Comparison of ENCODE assay signal across 10 mouse cellular contexts in genomic region chr11:58200226-58200625, GRCm38 (mm10). TPM values are rescaled to one million over a fixed set of nuclear protein-coding genes. Genes with fewer than 3 reads are reported as not detected.
DNase-seq lines count a peak whose midpoint lies in the region; ATAC-seq and TF ChIP-seq lines count a peak whose summit lies in the region.
"Had no signal": no experiment of that assay in that cellular context is flagged by ENCODE, and none has a peak within 500 bp of the region (broad histone marks: within the 10 kb centered on the region; RNA-seq: fewer than 3 reads in every experiment).

No protein-coding gene starts in this region.

- no peak for TF ChIP-seq POLR2A in bone marrow macrophage, adult 2 months (IDR thresholded peaks at IDR 0.05; ENCODE audit: borderline replicate concordance, low read depth, low read length)

- H3K9ac ChIP-seq in hindbrain, postnatal 0 days (replicated peaks; ENCODE audit: low read length): no peak overlapping the region
- H3K9ac ChIP-seq in hindbrain, embryonic 11.5 days (ENCODE audit: low read depth, low read length): no peak overlapping the region
- H3K9ac ChIP-seq in liver, embryonic 16.5 days (ENCODE audit: low read depth, low read length): no peak overlapping the region; the same call in 1 of the 2 replicates
- H3K9ac ChIP-seq: hindbrain, embryonic 13.5 days had no signal

- no peak overlapping the region for H3K27ac ChIP-seq in hindbrain, postnatal 0 days
- H3K27ac ChIP-seq in hindbrain, embryonic 11.5 days (ENCODE audit: low read depth, low read length): no peak overlapping the region
- H3K27ac ChIP-seq in bone marrow macrophage, adult 2 months (ENCODE audit: insufficient read depth, low read depth, low read length): no peak overlapping the region
- no peak overlapping the region for H3K27ac ChIP-seq in liver, embryonic 16.5 days (ENCODE audit: low read length)
- H3K27ac ChIP-seq: hindbrain, embryonic 13.5 days had no signal

- peak overlapping the region; percentile 16; the same call in 1 of the 2 replicates for H3K4me2 ChIP-seq in hindbrain, postnatal 0 days (ENCODE audit: low read depth, low read length)
- no peak overlapping the region for H3K4me2 ChIP-seq in hindbrain, embryonic 11.5 days (replicated peaks; ENCODE audit: low read depth, low read length)
- peak overlapping the region; percentile 58 for H3K4me2 ChIP-seq in liver, embryonic 16.5 days (ENCODE audit: low read depth, low read length)
- H3K4me2 ChIP-seq: hindbrain, embryonic 13.5 days had no signal

- H3K4me1 ChIP-seq in hindbrain, postnatal 0 days (ENCODE audit: insufficient read depth, low read length): no peaks in the 10 kb centered on the region
- no peaks in the 10 kb centered on the region for H3K4me1 ChIP-seq in hindbrain, embryonic 11.5 days (replicated peaks; ENCODE audit: control insufficient read depth, insufficient read depth, low read length)
- H3K4me1 ChIP-seq in bone marrow macrophage, adult 2 months (ENCODE audit: control insufficient read depth, insufficient read depth, low read length): peaks cover 3% of the 10 kb centered on the region; the same call in 1 of the 2 replicates
- H3K4me1 ChIP-seq in liver, embryonic 16.5 days (ENCODE audit: control insufficient read depth, low read depth, low read length): peaks cover 8% of the 10 kb centered on the region; the same call in 1 of the 2 replicates

- no peak for ATAC-seq in hindbrain, postnatal 0 days
- ATAC-seq in hindbrain, embryonic 11.5 days (ENCODE audit: low FRiP score): no peak
- ATAC-seq in CD4-positive, CD25-positive, alpha-beta regulatory T cell, adult 4 months: peak; percentile 41
- ATAC-seq in liver, embryonic 16.5 days (ENCODE audit: low read depth): no peak

- H3K27me3 ChIP-seq in hindbrain, postnatal 0 days (ENCODE audit: insufficient read depth, low read length): no peaks in the 10 kb centered on the region
- H3K27me3 ChIP-seq in hindbrain, embryonic 11.5 days (ENCODE audit: control insufficient read depth, insufficient read depth, low read length): no peaks in the 10 kb centered on the region
- no peaks in the 10 kb centered on the region for H3K27me3 ChIP-seq in liver, embryonic 16.5 days (ENCODE audit: control insufficient read depth, insufficient read depth, low read depth, low read length)
- H3K27me3 ChIP-seq: hindbrain, embryonic 13.5 days had no signal

- no peaks in the 10 kb centered on the region for H3K9me3 ChIP-seq in hindbrain, postnatal 0 days (ENCODE audit: low read length)
- H3K9me3 ChIP-seq in hindbrain, embryonic 11.5 days (ENCODE audit: control insufficient read depth, low read length): no peaks in the 10 kb centered on the region
- no peaks in the 10 kb centered on the region for H3K9me3 ChIP-seq in liver, embryonic 16.5 days (replicated peaks; ENCODE audit: control insufficient read depth, low read length)
- H3K9me3 ChIP-seq: hindbrain, embryonic 13.5 days had no signal

- DNase-seq in hindbrain, postnatal 0 days (ENCODE audit: low spot score): no peak
- DNase-seq in hindbrain, embryonic 11.5 days (ENCODE audit: low spot score): no peak
- no peak for DNase-seq in right cerebral cortex, adult 18-20 months
- no peak for DNase-seq in adrenal gland, adult 8-10 months
- DNase-seq: cerebellum, postnatal 10 days; lung, postnatal 10 days had no signal

- H3K36me3 ChIP-seq in hindbrain, postnatal 0 days (ENCODE audit: insufficient read depth, low read length): no peaks in the 10 kb centered on the region
- H3K36me3 ChIP-seq in hindbrain, embryonic 11.5 days (ENCODE audit: control insufficient read depth, insufficient read depth, low read length): no peaks in the 10 kb centered on the region
- no peaks in the 10 kb centered on the region for H3K36me3 ChIP-seq in liver, embryonic 16.5 days (ENCODE audit: control insufficient read depth, insufficient read depth)
- H3K36me3 ChIP-seq: hindbrain, embryonic 13.5 days had no signal

- 87% methylated on average over 4 of the region's 4 CpGs for whole genome bisulfite sequencing in hindbrain, postnatal 0 days
- WGBS in hindbrain, embryonic 11.5 days: 89% methylated on average over 4 of the region's 4 CpGs
- WGBS in liver, embryonic 16.5 days (ENCODE audit: insufficient replicate concordance): 69% methylated on average over 4 of the region's 4 CpGs

- TF ChIP-seq CTCF in hindbrain, postnatal 0 days (IDR thresholded peaks at IDR 0.05; ENCODE audit: low read depth): no peak
- no peak for TF ChIP-seq CTCF in bone marrow macrophage, adult 2 months (IDR thresholded peaks at IDR 0.05; ENCODE audit: low read depth, low read length)

- H3K4me3 ChIP-seq in hindbrain, postnatal 0 days (ENCODE audit: low read length): no peak overlapping the region
- H3K4me3 ChIP-seq in hindbrain, embryonic 11.5 days (ENCODE audit: low read depth, low read length): no peak overlapping the region
- H3K4me3 ChIP-seq in bone marrow macrophage, adult 2 months (ENCODE audit: insufficient read depth, low read length): peak overlapping the region; percentile 60; the same call in 1 of the 2 replicates
- H3K4me3 ChIP-seq in liver, embryonic 16.5 days (ENCODE audit: low read depth, low read length): no peak overlapping the region; the same call in 1 of the 2 replicates
- H3K4me3 ChIP-seq: hindbrain, embryonic 13.5 days had no signal

RNA-seq across cellular contexts. Expression of gene Irgm2, which starts 0.8 kb away (rescaled TPM):
- total RNA-seq in hindbrain, postnatal 0 days (2014; rRNA removed): 1.2 and 1.8 TPM in 2 replicates
- polyA plus RNA-seq in hindbrain, postnatal 0 days (2015; fragmentation: Nextera tagmentation; extraction: Ambion mirVana): 0.80 and 1.6 TPM in 2 replicates
- polyA plus RNA-seq in hindbrain, embryonic 11.5 days (2014; fragmentation: Nextera tagmentation; extraction: Ambion mirVana): 0.71 and 1.3 TPM in 2 replicates
- 10 to 100 TPM; 51.0 to 68.1 TPM for polyA plus RNA-seq in CD4-positive, CD25-positive, alpha-beta regulatory T cell, adult 4 months (2017; shearing (Covaris generic))
- 40.7 and 44.4 TPM in 2 replicates for polyA plus RNA-seq in bone marrow macrophage, adult 2 months (2012; ENCODE audit: insufficient read depth, insufficient read length, missing spikeins)
- 5.5 and 6.8 TPM in 2 replicates for polyA plus RNA-seq in liver, embryonic 16.5 days (2015; fragmentation: Nextera tagmentation; extraction: Ambion mirVana)
- 10 to 100 TPM; 14.7 to 19.4 (median 17.3) TPM for total RNA-seq in adrenal gland, adult 8-10 months (2022)

RNA-seq across cellular contexts. Expression of gene Igtp, which starts 0.9 kb away (rescaled TPM):
- 2.7 and 6.3 TPM in 2 replicates for total RNA-seq in hindbrain, postnatal 0 days (2014; rRNA removed)
- polyA plus RNA-seq in hindbrain, postnatal 0 days (2015; fragmentation: Nextera tagmentation; extraction: Ambion mirVana): 2.1 and 3.0 TPM in 2 replicates
- polyA plus RNA-seq in hindbrain, embryonic 11.5 days (2014; fragmentation: Nextera tagmentation; extraction: Ambion mirVana): 2.5 and 3.3 TPM in 2 replicates
- polyA plus RNA-seq in CD4-positive, CD25-positive, alpha-beta regulatory T cell, adult 4 months (2017; shearing (Covaris generic)): 100 to 1,000 TPM; 433 to 495 TPM
- polyA plus RNA-seq in bone marrow macrophage, adult 2 months (2012; ENCODE audit: insufficient read depth, insufficient read length, missing spikeins): 31.3 and 33.3 TPM in 2 replicates
- polyA plus RNA-seq in liver, embryonic 16.5 days (2015; fragmentation: Nextera tagmentation; extraction: Ambion mirVana): 7.7 and 9.6 TPM in 2 replicates
- total RNA-seq in adrenal gland, adult 8-10 months (2022): 10 to 100 TPM; 12.9 to 17.0 (median 16.2) TPM

RNA-seq across cellular contexts. Expression of gene Mrpl22, which starts 28.8 kb away (rescaled TPM):
- 24.7 and 37.7 TPM in 2 replicates for total RNA-seq in hindbrain, postnatal 0 days (2014; rRNA removed)
- polyA plus RNA-seq in hindbrain, postnatal 0 days (2015; fragmentation: Nextera tagmentation; extraction: Ambion mirVana): 98.8 and 98.9 TPM in 2 replicates
- 117 and 132 TPM in 2 replicates for polyA plus RNA-seq in hindbrain, embryonic 11.5 days (2014; fragmentation: Nextera tagmentation; extraction: Ambion mirVana)
- 10 to 100 TPM; 66.8 to 74.2 TPM for polyA plus RNA-seq in CD4-positive, CD25-positive, alpha-beta regulatory T cell, adult 4 months (2017; shearing (Covaris generic))
- 23.5 and 26.6 TPM in 2 replicates for polyA plus RNA-seq in bone marrow macrophage, adult 2 months (2012; ENCODE audit: insufficient read depth, insufficient read length, missing spikeins)
- polyA plus RNA-seq in liver, embryonic 16.5 days (2015; fragmentation: Nextera tagmentation; extraction: Ambion mirVana): 74.9 and 83.3 TPM in 2 replicates
- total RNA-seq in adrenal gland, adult 8-10 months (2022): 10 to 100 TPM; 63.8 to 78.6 (median 70.4) TPM

RNA-seq across cellular contexts. Expression of gene Gemin5, which starts 31.9 kb away (rescaled TPM):
- total RNA-seq in hindbrain, postnatal 0 days (2014; rRNA removed): 19.6 and 21.2 TPM in 2 replicates
- polyA plus RNA-seq in hindbrain, postnatal 0 days (2015; fragmentation: Nextera tagmentation; extraction: Ambion mirVana): 10.4 and 11.2 TPM in 2 replicates
- polyA plus RNA-seq in hindbrain, embryonic 11.5 days (2014; fragmentation: Nextera tagmentation; extraction: Ambion mirVana): 21.0 and 32.0 TPM in 2 replicates
- 1 to 10 TPM; 6.5 to 7.8 TPM for polyA plus RNA-seq in CD4-positive, CD25-positive, alpha-beta regulatory T cell, adult 4 months (2017; shearing (Covaris generic))
- polyA plus RNA-seq in bone marrow macrophage, adult 2 months (2012; ENCODE audit: insufficient read depth, insufficient read length, missing spikeins): 3.4 and 4.1 TPM in 2 replicates
- polyA plus RNA-seq in liver, embryonic 16.5 days (2015; fragmentation: Nextera tagmentation; extraction: Ambion mirVana): 7.2 and 7.4 TPM in 2 replicates
- 10 to 100 TPM; 20.5 to 34.7 (median 26.4) TPM for total RNA-seq in adrenal gland, adult 8-10 months (2022)

Comparison
In these comparisons a context has a peak if more than half of its experiments do, and no peak if none do; other contexts are left out.
1. RNA of gene Igtp, which starts 0.9 kb away (polyA plus RNA-seq): 433 to 495 TPM in CD4-positive, CD25-positive, alpha-beta regulatory T cell, adult 4 months; 31.3 to 33.3 TPM in bone marrow macrophage, adult 2 months, 7.7 to 9.6 TPM in liver, embryonic 16.5 days, 2.5 to 3.3 TPM in hindbrain, embryonic 11.5 days and 2.1 to 3.0 TPM in hindbrain, postnatal 0 days; every median in the first group is over 10 times any median in the second.